Mouse (Mus musculus): Measurements from ENCODE around the gene Wfdc3.

DNA sequence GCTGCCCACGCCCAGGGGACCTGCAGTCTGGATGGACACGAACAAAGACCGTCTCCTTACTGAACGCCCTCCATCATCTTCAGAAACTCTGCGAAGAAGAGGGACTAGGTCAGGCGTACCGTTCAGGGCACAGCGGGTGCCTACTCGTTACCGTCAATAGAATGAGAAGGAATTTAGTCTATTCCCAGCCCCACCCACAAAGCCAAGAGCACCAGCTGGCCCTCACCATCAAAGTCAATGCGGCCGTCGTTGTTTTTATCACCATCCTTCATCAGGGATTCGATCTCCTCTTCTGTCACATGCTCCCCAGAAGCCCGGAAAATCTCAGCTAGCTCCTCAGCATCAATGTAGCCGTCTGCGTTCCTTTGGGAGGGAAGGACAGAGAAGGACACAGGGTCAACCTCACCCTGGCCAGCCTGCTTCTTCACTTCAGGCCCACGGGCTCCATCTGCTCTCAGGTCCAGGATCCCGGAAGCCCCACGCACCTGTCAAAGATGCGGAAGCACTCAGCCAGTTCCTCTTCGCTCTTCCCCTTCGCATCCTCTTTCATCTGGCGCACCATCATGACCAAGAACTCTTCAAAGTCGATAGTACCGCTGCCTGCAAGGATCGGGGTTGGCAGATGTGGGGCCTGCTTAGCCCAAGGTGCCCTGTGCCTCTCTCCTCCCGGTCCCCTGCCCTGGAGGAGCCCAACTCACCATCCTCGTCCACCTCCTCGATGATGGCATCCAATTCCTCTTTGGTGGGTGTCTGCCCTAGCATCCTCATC lies 31.7 kb upstream of the Wfdc3 start:
- TF ChIP-seq USF1 (IDR thresholded peaks at IDR 0.05; ENCODE audit: low read depth) = no peak
- TF ChIP-seq CEBPB (IDR thresholded peaks at IDR 0.05; ENCODE audit: insufficient read depth, poor library complexity, severe bottlenecking) = no peak
- TF ChIP-seq E2F4 (IDR thresholded peaks at IDR 0.05; ENCODE audit: insufficient read depth) = no peak
- peak; percentile 7 for TF ChIP-seq POLR2A (IDR thresholded peaks at IDR 0.05; ENCODE audit: insufficient read length, low read depth)
- no peak for TF ChIP-seq REST (IDR thresholded peaks at IDR 0.05; ENCODE audit: insufficient read depth, insufficient read length)
- TF ChIP-seq MYOD1 (IDR thresholded peaks at IDR 0.05; ENCODE audit: control insufficient read depth in 1 of 3, insufficient read length in 2 of 3, low read depth in 2 of 3) = peak; percentile 47 to 90 (median 81)
- no peak for TF ChIP-seq TCF3 (IDR thresholded peaks at IDR 0.05; ENCODE audit: insufficient read length, low read depth)
